In genomic region chr5:24350531-24351250, GRCm38 (mm10) we compare ENCODE assay signal across 8 mouse cellular contexts. TPM values are rescaled to one million over a fixed set of nuclear protein-coding genes. Genes with fewer than 3 reads are reported as not detected.
DNase-seq lines count a peak whose midpoint lies in the region; ATAC-seq and TF ChIP-seq lines count a peak whose summit lies in the region.

No protein-coding gene starts in this region.

- TF ChIP-seq EP300 in CH12.LX (IDR thresholded peaks at IDR 0.05; ENCODE audit: low read length), result no peak
- no peak for TF ChIP-seq EP300 in liver, embryonic 14.5 days (IDR thresholded peaks at IDR 0.05; ENCODE audit: low read depth)

- TF ChIP-seq CTCF in gastrocnemius, adult 2 months (IDR thresholded peaks at IDR 0.05), result no peak
- no peak for TF ChIP-seq CTCF in CH12.LX (conservative IDR thresholded peaks at IDR 0.05 in 1 of 2, IDR thresholded peaks at IDR 0.05 in 1 of 2; ENCODE audit: low read depth in 2 of 2, low read length in 2 of 2)
- TF ChIP-seq CTCF in forebrain, postnatal 0 days (IDR thresholded peaks at IDR 0.05; ENCODE audit: low read depth), result no peak
- no peak for TF ChIP-seq CTCF in liver, embryonic 14.5 days (IDR thresholded peaks at IDR 0.05; ENCODE audit: low read depth)

- DNase-seq in gastrocnemius, adult 2 months, result no peak
- DNase-seq in gastrocnemius, adult 8-10 months (ENCODE audit: low spot score in 2 of 2), result no peak
- no peak for DNase-seq in CH12.LX (ENCODE audit: extremely low read depth)
- no peak for DNase-seq in forebrain, postnatal 0 days
- no peak for DNase-seq in liver, embryonic 14.5 days (ENCODE audit: low read depth in 3 of 3, low spot score in 3 of 3)
- no peak for DNase-seq in c-Kit-positive CD71-positive TER-119-positive erythroid progenitor cells, embryonic 14.5 days (ENCODE audit: low spot score)
- no peak for DNase-seq in layer of hippocampus, postnatal 14 days (ENCODE audit: low spot score in 2 of 2)
- no peak for DNase-seq in thymus, postnatal 14 days

- in situ Hi-C loops in CH12.LX (cut with MboI; ENCODE audit: low pct_ligation_motif_present, low pct_unique_long_range_greater_than_20kb, low sequenced_read_pairs), result no loop called here

- peaks cover 93% of the 10 kb centered on the region for H3K27me3 ChIP-seq in CH12.LX (replicated peaks)
- H3K27me3 ChIP-seq in forebrain, postnatal 0 days (ENCODE audit: insufficient read depth, low read length), result no peaks in the 10 kb centered on the region
- H3K27me3 ChIP-seq in liver, embryonic 14.5 days (ENCODE audit: control insufficient read depth, insufficient read depth, low read length), result peaks cover 64% of the 10 kb centered on the region

- H3K9ac ChIP-seq in CH12.LX (ENCODE audit: insufficient read depth, low read depth), result no peak overlapping the region; the same call in 1 of the 2 replicates
- peak overlapping the region; percentile 67 for H3K9ac ChIP-seq in forebrain, postnatal 0 days
- no peak overlapping the region for H3K9ac ChIP-seq in liver, embryonic 14.5 days (replicated peaks)

- H3K79me2 ChIP-seq in CH12.LX (replicated peaks; ENCODE audit: control insufficient read depth, extremely low read depth, insufficient read depth, poor library complexity, severe bottlenecking), result no peaks in the 10 kb centered on the region

- no peak for TF ChIP-seq POLR2A in CH12.LX (IDR thresholded peaks at IDR 0.05; ENCODE audit: low read depth, low read length)

- intact Hi-C loops in gastrocnemius, adult 2 months (cut with DNase I), result no loop called here

- peak overlapping the region; percentile 76 for H3K4me3 ChIP-seq in gastrocnemius, adult 2 months
- peak overlapping the region in 1 of 3 experiments; percentile 74 for H3K4me3 ChIP-seq in CH12.LX (replicated peaks in 1 of 3; ENCODE audit: low read depth in 2 of 3, low read length in 2 of 3, poor library complexity in 1 of 3)
- peak overlapping the region; percentile 78 for H3K4me3 ChIP-seq in forebrain, postnatal 0 days (ENCODE audit: low read depth, low read length)
- H3K4me3 ChIP-seq in liver, embryonic 14.5 days (ENCODE audit: insufficient read depth in 1 of 2, low read depth in 2 of 2, low read length in 2 of 2), result peak overlapping the region in 1 of 2 experiments; percentile 52; a peak in 2 of 4 replicates

- peak overlapping the region; percentile 67 for H3K4me2 ChIP-seq in CH12.LX (ENCODE audit: insufficient read depth, low read depth, poor library complexity, severe bottlenecking)
- peak overlapping the region; percentile 88 for H3K4me2 ChIP-seq in forebrain, postnatal 0 days (ENCODE audit: low read depth)
- peak overlapping the region; percentile 64 for H3K4me2 ChIP-seq in liver, embryonic 14.5 days (ENCODE audit: low read depth)

- H3K27ac ChIP-seq in gastrocnemius, adult 2 months, result no peak overlapping the region
- H3K27ac ChIP-seq in CH12.LX (ENCODE audit: insufficient read depth, low read depth), result no peak overlapping the region
- H3K27ac ChIP-seq in forebrain, postnatal 0 days (ENCODE audit: low read depth, low read length), result no peak overlapping the region; the same call in 1 of the 2 replicates
- H3K27ac ChIP-seq in liver, embryonic 14.5 days, result no peak overlapping the region

- no peak for TF ChIP-seq RAD21 in CH12.LX (IDR thresholded peaks at IDR 0.05; ENCODE audit: low read depth, low read length)

- peaks cover 27 to 29% of the 10 kb centered on the region in 2 experiments for H3K4me1 ChIP-seq in CH12.LX (ENCODE audit: control insufficient read depth in 1 of 2, insufficient read depth in 2 of 2)
- H3K4me1 ChIP-seq in forebrain, postnatal 0 days (ENCODE audit: insufficient read depth), result peaks cover 16% of the 10 kb centered on the region; the same call in 1 of the 2 replicates
- H3K4me1 ChIP-seq in liver, embryonic 14.5 days (replicated peaks; ENCODE audit: control insufficient read depth in 2 of 2, insufficient read depth in 2 of 2, low read length in 1 of 2), result peaks cover 0 to 4% of the 10 kb centered on the region in 2 experiments; a peak in 2 of 4 replicates

- WGBS in forebrain, postnatal 0 days, result 31% methylated on average over 15 of the region's 15 CpGs
- 41% methylated on average over 15 of the region's 15 CpGs for WGBS in liver, embryonic 14.5 days (ENCODE audit: insufficient replicate concordance)

- dilution Hi-C loops in CH12.LX (cut with MboI; ENCODE audit: extremely low pct_ligation_motif_present, extremely low pct_unique_long_range_greater_than_20kb, low sequenced_read_pairs), result no loop called here

- ATAC-seq in forebrain, postnatal 0 days, result no peak
- no peak for ATAC-seq in liver, embryonic 14.5 days (ENCODE audit: insufficient read depth)

- H3K9me3 ChIP-seq in CH12.LX (replicated peaks; ENCODE audit: low read length), result no peaks in the 10 kb centered on the region
- H3K9me3 ChIP-seq in forebrain, postnatal 0 days (ENCODE audit: low read length), result no peaks in the 10 kb centered on the region
- no peaks in the 10 kb centered on the region for H3K9me3 ChIP-seq in liver, embryonic 14.5 days (ENCODE audit: control insufficient read depth, low read length)

- no peaks in the 10 kb centered on the region for H3K36me3 ChIP-seq in CH12.LX (replicated peaks in 1 of 2; ENCODE audit: control insufficient read depth in 1 of 2, insufficient read depth in 1 of 2, low read length in 1 of 2)
- H3K36me3 ChIP-seq in forebrain, postnatal 0 days (ENCODE audit: insufficient read depth), result no peaks in the 10 kb centered on the region
- H3K36me3 ChIP-seq in liver, embryonic 14.5 days (replicated peaks; ENCODE audit: control insufficient read depth, insufficient read depth, low read depth), result no peaks in the 10 kb centered on the region

TF ChIP-seq in CH12.LX, 34 proteins besides CTCF, POLR2A, EP300 and RAD21 (continues in another document):
- TF ChIP-seq USF1 (IDR thresholded peaks at IDR 0.05; ENCODE audit: low read depth, low read length) (no peak), NELFE (IDR thresholded peaks at IDR 0.05; ENCODE audit: low read depth, low read length) (no peak), MAZ (IDR thresholded peaks at IDR 0.05; ENCODE audit: low read depth, low read length) (no peak), IRF4 (IDR thresholded peaks at IDR 0.05; ENCODE audit: low read depth, low read length) (no peak), SIN3A (IDR thresholded peaks at IDR 0.05; ENCODE audit: low read length) (no peak), ZC3H11A (IDR thresholded peaks at IDR 0.05; ENCODE audit: low read depth, low read length) (no peak), ELF1 (IDR thresholded peaks at IDR 0.05; ENCODE audit: low read depth, low read length) (no peak), E2F4 (IDR thresholded peaks at IDR 0.05; ENCODE audit: insufficient replicate concordance, low read depth, low read length) (no peak), MYC (IDR thresholded peaks at IDR 0.05; ENCODE audit: low read depth, low read length) (no peak), MEF2A (IDR thresholded peaks at IDR 0.05; ENCODE audit: borderline replicate concordance, low read depth, low read length) (no peak), MAX (IDR thresholded peaks at IDR 0.05; ENCODE audit: low read length) (no peak), MAFK (IDR thresholded peaks at IDR 0.05; ENCODE audit: insufficient replicate concordance, low read length) (no peak)

RNA-seq across cellular contexts. Expression of gene Kcnh2, which starts 0.7 kb away (rescaled TPM):
- 1 to 10 TPM; 1.4 to 2.2 TPM for total RNA-seq in gastrocnemius, adult 2 months (2021)
- total RNA-seq in gastrocnemius, adult 8-10 months (2022), result 1 to 10 TPM in 2 of 4 experiments, under 1 TPM in 2; 0.54 to 1.8 (median 1.2) TPM
- total RNA-seq in CH12.LX (2012; rRNA removed) (1.7 and 2.8 TPM in 2 replicates), CH12.LX (2014; rRNA removed) (0.20 and 0.30 TPM in 2 replicates)
- 0.59 and 0.95 TPM in 2 replicates for polyA plus RNA-seq in CH12.LX (2012; ENCODE audit: insufficient read length, low read depth)
- total RNA-seq in forebrain, postnatal 0 days (2014; rRNA removed), result 13.5 and 21.2 TPM in 2 replicates
- 4.7 and 6.8 TPM in 2 replicates for polyA plus RNA-seq in forebrain, postnatal 0 days (2015; fragmentation: Nextera tagmentation; extraction: Ambion mirVana)
- polyA plus RNA-seq in liver, embryonic 14.5 days (2012; rRNA removed), result 0.44 and 0.93 TPM in 2 replicates
- 0.05 and 0.28 TPM in 2 replicates for polyA plus RNA-seq in liver, embryonic 14.5 days (2014; fragmentation: Nextera tagmentation; extraction: Ambion mirVana)
- 10 to 100 TPM; 17.9 to 19.2 TPM for total RNA-seq in layer of hippocampus, postnatal 14 days (2021)

RNA-seq across cellular contexts. Expression of gene Nos3, which starts 13.9 kb away (rescaled TPM):
- total RNA-seq in gastrocnemius, adult 2 months (2021), result 1 to 10 TPM; 5.0 to 7.1 TPM
- 1 to 10 TPM; 3.2 to 5.8 (median 4.0) TPM for total RNA-seq in gastrocnemius, adult 8-10 months (2022)
- total RNA-seq in CH12.LX (2012; rRNA removed) (0.30 and 0.34 TPM in 2 replicates), CH12.LX (2014; rRNA removed) (0.22 and 0.36 TPM in 2 replicates)
- polyA plus RNA-seq in CH12.LX (2012; ENCODE audit: insufficient read length, low read depth), result 0.31 and 0.37 TPM in 2 replicates
- total RNA-seq in forebrain, postnatal 0 days (2014; rRNA removed), result 6.1 and 8.3 TPM in 2 replicates
- 6.3 and 6.8 TPM in 2 replicates for polyA plus RNA-seq in forebrain, postnatal 0 days (2015; fragmentation: Nextera tagmentation; extraction: Ambion mirVana)
- polyA plus RNA-seq in liver, embryonic 14.5 days (2012; rRNA removed), result 1.3 and 1.4 TPM in 2 replicates
- polyA plus RNA-seq in liver, embryonic 14.5 days (2014; fragmentation: Nextera tagmentation; extraction: Ambion mirVana), result 1.5 TPM in 2 replicates
- total RNA-seq in layer of hippocampus, postnatal 14 days (2021), result 1 to 10 TPM; 9.4 to 10.0 TPM

RNA-seq across cellular contexts. Expression of gene Atg9b, which starts 41.3 kb away (rescaled TPM):
- under 1 TPM in 1 of 2 experiments, not detected in 1; 0.06 TPM for total RNA-seq in gastrocnemius, adult 2 months (2021)
- under 1 TPM in 1 of 4 experiments, not detected in 3; 0.22 TPM for total RNA-seq in gastrocnemius, adult 8-10 months (2022)
- total RNA-seq in CH12.LX (2012; rRNA removed) (0.46 and 0.81 TPM in 2 replicates), CH12.LX (2014; rRNA removed) (0.68 and 0.86 TPM in 2 replicates)
- polyA plus RNA-seq in CH12.LX (2012; ENCODE audit: insufficient read length, low read depth), result 1.1 and 1.3 TPM in 2 replicates
- 8.0 and 9.5 TPM in 2 replicates for total RNA-seq in forebrain, postnatal 0 days (2014; rRNA removed)
- 3.4 and 5.1 TPM in 2 replicates for polyA plus RNA-seq in forebrain, postnatal 0 days (2015; fragmentation: Nextera tagmentation; extraction: Ambion mirVana)
- 0.42 and 0.57 TPM in 2 replicates for polyA plus RNA-seq in liver, embryonic 14.5 days (2012; rRNA removed)
- 0.14 and 0.35 TPM in 2 replicates for polyA plus RNA-seq in liver, embryonic 14.5 days (2014; fragmentation: Nextera tagmentation; extraction: Ambion mirVana)
- 1 to 10 TPM; 2.8 to 3.4 TPM for total RNA-seq in layer of hippocampus, postnatal 14 days (2021)

RNA-seq across cellular contexts. Expression of gene Abcb8, which starts 42.8 kb away (rescaled TPM):
- total RNA-seq in gastrocnemius, adult 2 months (2021), result 10 to 100 TPM; 37.0 to 39.8 TPM
- total RNA-seq in gastrocnemius, adult 8-10 months (2022), result 10 to 100 TPM; 34.7 to 40.0 (median 38.8) TPM
- 50.3 and 58.7 TPM in 2 replicates for total RNA-seq in CH12.LX (2012; rRNA removed)
- total RNA-seq in CH12.LX (2014; rRNA removed), result 31.0 and 34.7 TPM in 2 replicates
- 36.9 and 45.4 TPM in 2 replicates for polyA plus RNA-seq in CH12.LX (2012; ENCODE audit: insufficient read length, low read depth)
- total RNA-seq in forebrain, postnatal 0 days (2014; rRNA removed), result 58.2 and 64.1 TPM in 2 replicates
- 38.7 and 44.6 TPM in 2 replicates for polyA plus RNA-seq in forebrain, postnatal 0 days (2015; fragmentation: Nextera tagmentation; extraction: Ambion mirVana)
- 16.9 and 20.4 TPM in 2 replicates for polyA plus RNA-seq in liver, embryonic 14.5 days (2012; rRNA removed)
- 18.0 and 19.5 TPM in 2 replicates for polyA plus RNA-seq in liver, embryonic 14.5 days (2014; fragmentation: Nextera tagmentation; extraction: Ambion mirVana)
- total RNA-seq in layer of hippocampus, postnatal 14 days (2021), result 10 to 100 TPM; 43.0 to 54.1 TPM
